Mouse (Mus musculus) left cerebral cortex, adult 8-10 months (tissue): Measurements from ENCODE around the gene Tbc1d30. TPM values are rescaled to one million over a fixed set of nuclear protein-coding genes. Genes with fewer than 3 reads are reported as not detected.

Source experiments
- DNase-seq, 2 experiments: peaks; one replicate each; pipeline ENCODE4 v3.0.0; 2022; ENCODE audit warnings: low spot score in 2 of 2
- total RNA-seq, 4 experiments: library from RNA; stranded (reverse); gene quantifications; 2 replicates each; pipeline ENCODE4 v1.2.4; 2022

Gene Tbc1d30
- total RNA-seq, 4 experiments from 2014 or later = 80.6 to 89.9 (median 82.3) TPM

DNA sequence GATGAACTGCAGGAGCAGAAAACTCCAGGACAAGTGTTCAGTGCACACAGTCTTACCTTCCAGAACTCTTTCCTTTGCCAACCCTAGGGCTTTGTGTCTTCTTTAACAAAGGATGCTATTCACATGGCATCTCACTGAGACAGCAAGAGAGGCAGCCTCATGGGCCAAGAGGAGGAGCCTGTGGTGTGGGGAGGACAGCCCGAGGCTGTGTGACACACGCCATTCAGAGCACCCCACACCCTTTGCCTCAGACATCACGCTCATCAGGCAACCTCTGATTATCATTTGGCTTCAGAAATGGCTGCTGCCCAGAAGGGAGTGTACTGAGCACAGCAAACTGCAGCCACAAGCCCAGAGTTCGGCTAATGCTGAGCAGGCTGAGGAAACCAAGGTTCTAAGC, 36.9 kb downstream of the Tbc1d30 start:
- DNase-seq = no peak

DNA sequence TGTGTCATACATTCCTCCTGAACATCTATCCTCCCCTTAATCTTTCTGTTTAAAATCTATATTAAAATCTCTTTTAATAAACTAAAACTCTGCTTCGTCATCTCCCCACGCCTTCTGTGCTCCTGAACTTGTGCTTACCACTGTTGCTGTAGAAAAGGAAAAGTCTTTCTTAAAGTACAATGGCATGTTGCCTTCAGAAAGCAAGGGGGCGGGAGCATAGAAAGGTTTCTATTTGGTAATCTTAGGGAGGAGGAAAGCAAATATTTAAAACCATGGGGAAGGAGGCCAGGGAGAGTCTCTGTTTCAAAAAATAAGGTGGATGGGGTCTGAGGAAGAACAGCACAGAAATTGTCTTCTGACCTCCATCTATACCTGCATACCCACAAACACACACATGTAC, 38.0 kb downstream of the Tbc1d30 start:
- DNase-seq = no peak

DNA sequence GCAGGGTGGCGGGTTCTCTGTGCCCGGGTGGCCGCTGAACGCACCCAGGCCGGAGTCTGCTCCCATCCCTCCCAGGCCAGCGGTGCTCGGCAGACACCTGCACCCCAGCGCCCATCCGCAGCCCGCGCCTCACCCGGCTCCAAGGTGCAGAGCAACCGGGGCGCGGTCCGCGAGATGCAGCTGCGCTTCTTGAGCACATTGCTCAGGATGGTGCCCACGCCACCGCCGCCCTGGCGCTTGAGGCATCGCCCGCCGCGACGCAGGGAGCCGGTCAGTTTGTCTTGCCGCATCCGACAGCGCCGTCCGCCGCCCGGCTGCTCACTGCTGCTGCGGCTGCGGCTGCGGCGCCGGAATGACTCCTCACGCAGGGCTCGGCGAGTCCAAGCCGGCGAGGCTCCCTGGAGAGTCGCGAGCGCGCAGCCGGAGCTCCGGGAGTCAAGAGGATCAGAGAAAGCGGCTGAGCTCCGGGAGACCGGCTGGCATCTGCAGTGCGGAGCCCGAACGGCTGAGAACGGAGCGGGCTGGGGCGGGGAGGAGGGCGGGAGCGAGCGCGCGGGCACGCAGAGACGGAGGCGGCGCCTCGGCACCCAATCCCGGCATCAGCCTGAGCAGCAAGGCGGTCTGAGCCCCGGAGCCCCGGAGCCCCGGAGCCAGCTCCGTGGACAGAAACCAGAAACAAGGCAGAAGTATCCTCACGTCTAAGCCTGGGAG, 40.4 kb downstream of the Tbc1d30 start:
- DNase-seq = peak; percentile 58 to 82

DNA sequence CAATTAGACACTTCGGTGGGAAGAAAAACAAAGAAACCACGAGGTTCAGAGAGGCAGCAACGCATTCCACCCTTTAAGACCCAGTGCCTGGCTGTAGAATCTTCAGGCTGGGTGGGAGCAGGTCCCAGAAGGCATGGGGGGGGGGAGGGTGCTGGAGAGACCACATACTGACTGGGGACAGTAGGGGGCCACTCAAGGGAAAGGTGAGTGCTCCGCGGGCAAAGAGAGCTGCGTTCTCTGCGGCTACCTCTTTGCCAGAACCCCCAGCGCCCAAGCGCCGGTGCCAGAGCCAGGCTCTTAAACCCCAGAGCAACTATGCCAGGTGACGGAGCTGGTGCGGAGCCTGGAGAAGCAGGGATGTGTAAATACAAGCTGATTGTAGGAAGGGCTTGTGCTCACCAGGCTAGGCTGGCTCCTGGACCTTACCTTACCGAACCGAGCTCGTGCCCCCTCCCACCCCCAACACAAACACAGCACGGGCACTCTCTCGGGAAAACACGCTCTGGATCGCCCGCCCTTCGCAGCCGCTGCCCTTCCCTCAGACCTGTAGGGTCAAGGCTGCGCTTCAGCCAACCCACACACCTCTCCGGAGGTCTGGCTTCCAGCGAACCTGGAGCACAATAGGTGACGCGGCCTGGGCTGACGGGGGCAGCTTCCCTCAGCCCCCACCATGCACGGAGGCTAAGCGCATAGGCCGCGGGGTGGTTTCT, 41.1 kb downstream of the Tbc1d30 start:
- no peak for DNase-seq

DNA sequence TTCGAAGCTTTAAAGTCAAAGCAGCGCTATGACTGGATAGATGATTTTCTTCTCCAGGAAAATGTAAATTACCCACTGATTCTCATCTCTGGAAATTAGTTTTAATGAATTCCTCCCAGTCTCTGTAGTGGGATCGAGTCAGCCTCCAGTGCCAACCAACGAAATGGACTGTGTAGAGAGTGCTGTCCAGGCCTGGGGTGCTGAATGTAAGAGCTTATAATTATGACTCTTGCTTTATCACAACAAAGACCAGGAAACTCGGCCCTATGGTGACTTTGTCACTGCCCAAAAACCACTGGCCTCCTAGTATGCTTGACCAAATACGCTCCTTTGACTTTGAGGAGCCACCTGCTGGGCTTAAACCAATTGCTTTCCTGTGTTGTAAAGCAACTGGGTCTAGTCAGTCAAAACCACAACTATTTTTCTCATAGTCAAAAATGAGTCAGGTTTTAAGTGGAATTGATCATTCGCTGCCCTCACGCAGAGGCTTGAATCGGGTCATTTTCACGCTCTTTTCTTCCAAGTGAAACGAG, 41.9 kb downstream of the Tbc1d30 start:
- no peak for DNase-seq

DNA sequence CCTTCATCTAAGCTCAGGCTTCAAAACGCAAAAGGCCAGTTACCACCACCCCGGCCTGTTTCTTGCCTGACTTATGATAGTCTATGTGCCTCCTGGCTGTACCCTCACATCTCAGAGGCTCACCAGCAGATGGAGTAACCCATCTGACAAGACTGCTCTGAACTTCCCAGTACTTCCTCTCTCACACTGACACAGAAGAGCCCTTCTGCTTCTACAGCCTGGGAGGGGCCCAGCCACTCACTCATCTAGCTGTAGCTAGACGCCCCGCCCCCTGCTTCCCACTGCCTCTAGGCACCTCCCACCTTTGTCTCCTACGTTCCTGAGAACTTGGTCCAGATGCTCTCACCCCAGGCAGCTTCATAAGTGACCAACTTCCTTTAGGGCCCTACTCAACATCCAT, 45.6 kb downstream of the Tbc1d30 start:
- DNase-seq = no peak

DNA sequence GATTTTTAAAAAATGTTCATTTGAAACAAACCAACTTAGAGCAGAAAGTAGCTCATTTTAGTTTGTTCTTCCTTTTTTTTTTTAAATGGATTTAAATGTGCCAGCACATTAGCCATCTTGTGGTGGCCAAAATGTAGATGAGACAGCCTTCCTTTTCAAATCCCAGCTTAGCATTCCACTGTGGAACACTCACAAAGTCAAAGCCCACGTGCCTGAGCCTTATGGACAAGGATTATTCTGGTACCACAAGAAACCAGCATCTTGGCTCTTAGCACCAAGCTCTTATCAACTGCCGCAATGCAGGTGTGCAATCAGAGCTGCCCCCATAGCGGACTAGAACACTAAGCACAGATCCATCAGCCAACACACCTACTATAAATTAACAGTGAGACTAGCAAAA, 47.5 kb downstream of the Tbc1d30 start:
- DNase-seq = no peak

DNA sequence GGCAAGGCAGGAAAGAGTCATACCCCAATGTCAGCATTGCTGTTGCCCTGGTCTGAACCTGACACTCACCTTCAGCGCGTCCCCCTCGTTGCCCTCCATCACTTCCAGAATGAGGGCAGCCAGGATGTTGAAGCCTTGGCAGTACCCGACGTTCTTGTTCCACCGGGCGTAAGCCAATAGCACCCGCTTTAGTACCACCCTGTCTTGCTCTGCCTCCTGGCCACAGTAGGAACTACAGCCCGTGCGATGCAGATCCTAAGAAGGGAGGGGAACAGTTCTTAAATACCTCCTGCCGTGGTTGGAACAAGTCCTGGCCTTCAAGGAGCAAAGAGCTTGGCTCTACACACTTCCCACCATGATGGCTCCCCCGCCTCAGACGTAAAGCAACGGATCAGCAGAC, 49.2 kb downstream of the Tbc1d30 start:
- no peak for DNase-seq

DNA sequence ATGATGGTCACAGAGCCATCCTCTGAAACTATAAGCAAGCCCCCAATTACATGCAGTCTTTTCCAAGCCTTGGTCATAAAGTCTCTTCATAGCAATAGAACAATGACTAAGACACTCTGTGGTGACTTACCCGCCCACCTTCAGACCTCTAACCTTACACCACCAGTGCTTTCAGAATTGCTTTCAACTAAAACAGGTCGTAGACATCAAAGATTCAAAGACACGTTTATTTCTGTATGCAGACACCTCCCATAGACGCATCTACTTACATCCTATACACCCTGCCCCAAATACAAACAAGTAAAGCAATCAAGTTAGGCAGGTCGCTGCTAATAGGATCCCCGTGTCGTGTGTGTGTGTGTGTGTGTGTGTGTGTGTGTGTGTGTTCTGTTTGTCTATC, 50.4 kb downstream of the Tbc1d30 start:
- no peak for DNase-seq

DNA sequence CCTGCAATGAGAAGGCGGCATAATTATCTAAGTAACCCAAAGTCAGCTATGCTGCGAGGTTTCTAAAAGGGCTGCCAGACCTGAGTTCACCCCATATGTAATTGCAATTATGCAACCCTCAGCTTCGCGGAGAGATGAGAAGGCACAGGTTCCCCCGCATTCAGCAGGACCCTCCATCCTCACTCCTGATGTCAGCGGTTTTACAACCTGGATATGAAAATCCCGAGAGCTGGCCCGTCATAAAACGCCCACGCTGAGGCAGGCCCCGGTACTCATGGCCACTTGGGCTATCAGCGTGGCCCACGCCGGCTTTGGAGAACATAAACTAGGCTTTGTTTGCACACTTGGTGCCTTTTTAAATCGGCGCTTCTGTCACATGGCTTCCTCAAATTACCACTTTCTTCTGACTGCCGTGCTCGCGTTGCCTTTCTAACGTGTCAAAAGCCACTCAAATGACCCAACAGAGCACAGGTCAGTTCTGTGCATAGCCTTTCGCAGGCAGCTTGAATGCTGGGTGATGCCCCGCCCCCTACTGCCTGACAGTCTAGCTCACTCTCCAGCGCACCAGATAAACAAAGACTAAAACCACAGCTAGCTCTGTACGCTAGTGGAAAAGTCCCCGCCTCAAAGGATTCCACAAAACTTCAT, 53.9 kb downstream of the Tbc1d30 start:
- DNase-seq = no peak

DNA sequence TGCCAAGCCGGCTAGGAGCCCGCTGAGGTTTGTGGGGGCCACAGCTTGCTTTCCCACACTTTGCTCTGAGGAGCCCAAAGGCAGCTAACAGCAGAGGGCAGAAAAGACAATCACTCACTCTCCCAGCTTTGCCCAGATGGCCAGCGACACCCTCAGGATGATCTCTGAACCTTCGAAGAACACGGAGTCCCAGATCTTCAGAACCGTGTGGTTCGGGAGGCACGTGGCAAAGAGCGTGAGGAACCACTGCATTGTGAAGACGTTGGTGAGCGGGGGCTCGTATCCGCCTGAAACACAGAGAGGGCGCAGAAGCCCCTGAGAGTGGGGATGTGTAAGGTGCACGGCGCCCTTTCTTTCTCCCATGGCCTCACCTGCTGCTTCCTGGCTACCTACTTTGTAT, 56.6 kb downstream of the Tbc1d30 start:
- no peak for DNase-seq

DNA sequence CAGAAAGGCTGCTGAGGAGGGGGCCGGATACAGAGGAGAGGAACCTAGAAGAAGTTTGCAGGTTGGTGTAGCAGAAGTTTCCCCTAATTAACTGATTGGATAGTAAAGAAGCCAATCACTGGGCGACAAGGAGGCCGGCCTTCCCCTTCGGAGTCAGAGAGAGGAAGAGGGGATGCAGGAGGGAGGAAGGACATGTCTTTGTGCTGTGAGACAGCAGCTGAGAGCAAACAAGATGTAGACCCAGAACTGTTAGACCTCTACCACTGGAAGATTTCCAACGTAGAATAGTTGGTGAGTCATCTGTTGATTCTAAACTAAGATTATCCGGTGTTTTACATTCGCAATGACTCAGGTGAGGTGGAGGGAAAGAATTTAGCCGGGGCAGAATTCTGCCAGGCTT, 57.2 kb downstream of the Tbc1d30 start:
- no peak for DNase-seq

DNA sequence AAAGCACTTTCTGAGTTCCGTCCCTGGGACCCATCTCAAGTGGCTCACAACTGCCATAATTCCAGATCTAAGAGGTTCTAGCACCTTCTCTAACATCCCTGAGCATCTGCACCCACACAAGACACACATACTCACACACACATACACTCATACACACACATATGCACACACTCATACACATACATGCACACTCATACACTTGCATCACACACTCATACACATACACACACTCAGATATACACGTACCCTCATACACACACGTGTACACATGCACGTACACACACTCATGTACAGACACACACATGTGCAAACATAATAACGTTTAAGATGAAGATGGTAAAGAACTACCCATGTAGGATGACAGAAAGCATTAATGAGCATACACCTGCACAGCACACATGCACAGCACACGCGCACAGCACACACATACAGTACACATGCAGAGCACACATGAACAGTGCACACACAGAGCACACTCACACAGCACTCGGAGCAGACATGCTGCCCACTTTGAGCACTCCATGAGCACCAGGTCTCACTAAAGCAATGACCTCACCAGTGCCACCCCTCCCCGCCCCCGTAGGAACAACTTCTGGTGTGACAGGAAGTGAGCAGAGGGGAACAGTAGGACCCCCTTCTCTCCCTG, 59.7 kb downstream of the Tbc1d30 start:
- DNase-seq = no peak

DNA sequence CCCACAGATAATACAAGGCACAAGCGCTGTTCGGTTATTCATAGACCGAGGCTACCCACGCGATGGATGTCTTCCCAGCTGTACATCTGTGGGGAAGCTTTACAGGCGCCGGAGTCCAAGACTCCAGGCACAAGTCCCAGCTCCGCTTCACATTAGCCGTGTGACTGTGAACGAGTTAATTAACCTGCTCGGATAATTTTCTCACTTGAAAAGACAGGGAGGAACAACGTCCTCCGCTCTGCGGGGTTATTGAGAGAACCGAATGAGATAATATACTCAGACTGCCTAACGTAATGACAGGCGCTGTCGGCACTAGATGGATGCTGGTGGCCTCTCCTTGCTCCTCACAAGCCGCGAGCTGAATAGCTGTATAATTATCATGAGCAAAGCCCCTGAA, 60.4 kb downstream of the Tbc1d30 start:
- peak; percentile 45 to 84 for DNase-seq

DNA sequence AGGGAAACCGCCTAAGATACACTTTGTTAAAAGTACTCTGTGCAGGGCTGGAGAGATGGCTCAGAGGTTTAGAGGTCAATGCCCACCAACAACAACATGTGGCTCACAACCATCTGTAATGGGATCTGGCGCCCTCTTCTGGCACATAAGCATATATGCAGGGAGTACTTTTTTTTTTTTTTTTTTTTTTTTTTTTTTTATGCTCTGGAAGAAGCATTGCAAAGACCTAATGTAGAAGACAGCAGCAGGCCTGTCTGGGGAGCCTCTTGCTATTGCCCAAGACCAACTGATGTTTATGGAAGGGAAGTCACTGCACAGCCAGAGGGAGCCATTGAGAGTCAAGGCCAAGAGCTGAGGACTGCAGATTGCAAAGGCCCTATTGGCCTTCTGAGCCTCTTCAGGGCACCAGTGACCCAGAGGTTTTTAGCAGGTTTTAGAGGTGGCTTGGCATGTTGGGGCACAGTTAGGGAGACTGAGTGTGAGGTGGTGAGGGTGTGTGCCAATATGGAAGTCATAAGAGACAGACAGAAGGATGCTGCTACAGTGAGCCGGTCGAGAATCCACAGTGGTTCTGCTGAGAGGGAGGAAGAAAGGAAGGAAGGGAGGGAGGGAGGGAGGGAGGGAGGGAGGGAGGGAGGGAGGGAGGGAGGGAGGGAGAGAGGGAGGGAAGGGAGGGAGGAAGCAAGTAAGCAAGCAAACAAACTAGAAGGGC, 61.0 kb downstream of the Tbc1d30 start:
- DNase-seq = no peak

DNA sequence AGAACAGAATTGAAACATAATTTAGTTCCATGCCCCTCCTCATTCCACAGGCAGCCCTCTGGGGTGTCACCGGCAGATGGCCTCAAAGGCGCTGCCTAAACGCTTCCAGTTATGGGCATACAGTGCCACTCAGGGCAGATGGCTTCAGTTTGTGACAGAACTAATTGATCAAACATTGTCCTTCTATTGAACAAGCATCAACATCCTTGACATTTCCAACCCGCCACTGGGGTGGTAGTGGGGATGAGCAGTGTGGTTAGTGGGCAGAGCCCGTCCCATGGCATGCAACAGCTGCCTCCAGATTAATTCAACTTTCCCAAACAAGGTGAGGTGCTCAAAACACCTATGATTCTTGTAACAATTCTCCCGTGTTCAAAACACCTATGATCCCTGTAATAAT, 68.2 kb downstream of the Tbc1d30 start:
- DNase-seq = no peak

DNA sequence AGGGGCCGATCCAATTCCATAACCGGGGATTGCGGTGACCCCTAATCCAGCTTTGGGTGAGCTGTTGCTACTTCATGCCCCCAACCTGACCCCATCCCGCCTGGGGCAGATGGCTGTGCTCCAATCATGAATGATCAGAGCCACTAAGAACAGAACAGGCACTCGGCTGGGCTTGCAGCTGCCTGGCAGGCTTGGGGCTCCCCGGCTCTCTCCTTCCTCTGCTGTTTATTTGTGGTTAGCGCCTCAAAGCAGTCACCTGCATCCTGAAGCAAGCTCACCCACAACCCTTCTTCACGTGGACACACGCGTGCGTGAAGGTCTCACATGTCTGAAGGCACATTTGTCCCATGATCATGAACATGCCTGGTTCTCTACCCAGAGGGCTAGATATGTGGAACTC, 68.6 kb downstream of the Tbc1d30 start:
- DNase-seq = no peak

DNA sequence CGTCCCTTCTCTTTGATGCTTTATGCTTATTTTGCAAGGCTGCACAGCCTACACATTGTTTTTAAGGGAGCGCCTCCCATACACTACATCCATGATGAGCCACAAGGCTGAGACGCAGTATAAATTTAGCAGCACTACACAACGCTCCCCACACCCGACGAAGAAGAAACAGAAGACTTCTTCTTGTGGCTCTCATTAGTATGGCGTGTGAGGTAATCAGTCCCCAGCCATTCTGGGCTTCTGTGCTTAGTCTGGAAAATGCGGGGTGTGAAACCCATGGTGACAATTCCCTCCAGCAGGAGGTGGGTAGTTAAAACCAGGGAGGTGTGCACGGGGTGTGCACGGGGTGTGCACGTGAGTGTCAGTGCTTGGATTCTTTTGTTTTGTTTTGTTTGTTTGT, 70.1 kb downstream of the Tbc1d30 start:
- DNase-seq = peak in 1 of 2 experiments; percentile 83

DNA sequence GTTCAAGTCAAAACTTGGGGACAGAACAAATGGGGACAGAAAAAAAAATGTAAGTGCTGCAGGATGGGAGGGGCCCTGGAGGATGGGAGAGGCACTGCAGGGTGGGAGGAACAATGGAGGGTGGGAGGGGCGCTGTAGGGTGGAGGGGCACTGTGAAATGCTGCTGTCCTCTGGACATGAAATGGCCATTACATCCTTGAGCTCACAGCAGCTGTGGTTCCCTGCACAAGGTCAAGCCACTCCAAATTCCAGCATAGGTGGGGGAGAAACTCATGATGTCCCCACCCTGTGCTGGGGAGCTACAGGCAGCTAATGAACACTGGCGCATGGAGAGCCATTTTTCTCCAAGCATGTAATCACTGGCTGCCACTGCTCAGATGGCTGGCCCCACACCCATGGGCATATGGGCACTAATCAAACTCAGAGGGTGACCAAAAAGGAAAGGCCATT, 74.0 kb downstream of the Tbc1d30 start:
- no peak for DNase-seq

DNA sequence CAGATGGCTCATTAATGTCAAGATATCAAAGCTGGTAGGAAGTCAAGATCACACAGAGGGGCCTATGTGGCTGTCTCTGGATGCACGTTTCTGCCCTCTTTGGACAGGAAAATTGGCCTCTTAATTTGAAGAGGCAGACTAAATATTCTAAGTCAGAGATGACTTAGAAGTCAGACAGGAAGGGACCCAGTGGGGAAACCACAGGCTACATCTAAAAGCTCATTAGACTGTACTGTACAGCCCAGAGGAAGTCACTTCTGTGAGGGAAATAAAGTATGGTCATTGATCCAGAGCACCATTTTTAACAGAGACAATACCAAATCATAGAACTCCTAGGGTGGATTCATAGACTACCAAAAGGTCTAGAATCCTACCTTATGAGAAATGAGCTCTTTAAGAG, 76.1 kb downstream of the Tbc1d30 start:
- no peak for DNase-seq

DNA sequence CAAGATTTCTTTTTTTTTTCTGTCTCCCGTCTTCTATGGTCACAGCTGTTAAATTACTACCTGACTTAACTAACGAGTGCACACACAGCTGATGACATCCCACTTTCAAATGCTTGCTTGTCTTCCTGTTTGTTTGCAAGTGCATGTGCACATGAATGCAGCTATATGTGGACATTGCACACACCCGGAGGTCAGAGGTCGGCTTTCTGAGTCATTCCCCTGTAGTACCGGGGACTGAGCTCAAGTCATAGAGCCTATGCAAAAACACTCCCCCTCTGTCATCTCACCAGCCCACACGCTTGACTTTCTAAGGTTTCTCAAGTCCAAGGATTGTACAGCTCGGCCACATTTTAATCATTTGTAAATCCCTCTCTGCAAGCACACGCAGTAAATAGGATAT, 80.1 kb downstream of the Tbc1d30 start:
- no peak for DNase-seq
